Mouse (Mus musculus) liver, adult 2 months (tissue): Measurements from ENCODE around the gene Vmn2r93. TPM values are rescaled to one million over a fixed set of nuclear protein-coding genes. Genes with fewer than 3 reads are reported as not detected.

Experiments
- DNase-seq: peaks from one replicate; pipeline ENCODE4 v3.0.0-alpha.2; 2011; ENCODE audit warnings: low read depth, low spot score; ENCODE audit errors: extremely low read depth
- H3K27ac ChIP-seq: fragments of 200-500 bp; replicated peaks from 2 replicates; pipeline ENCODE4 v1.5.1; 2012; ENCODE audit warnings: low read depth, mild to moderate bottlenecking, control low read depth, inconsistent platforms, low read length; ENCODE audit not compliant: insufficient read depth
- H3K27me3 ChIP-seq: fragments of 200-500 bp; 2 replicates; pipeline ENCODE4 v1.6.1; 2012; ENCODE audit warnings: mild to moderate bottlenecking, moderate library complexity, low read length, inconsistent platforms; ENCODE audit not compliant: control insufficient read depth, insufficient read depth
- H3K36me3 ChIP-seq: fragments of 200-500 bp; 2 replicates; pipeline ENCODE4 v1.6.1; 2012; ENCODE audit warnings: low read length, inconsistent platforms; ENCODE audit not compliant: control insufficient read depth, insufficient read depth
- H3K4me1 ChIP-seq: fragments of 200-500 bp; 2 replicates; pipeline ENCODE4 v1.6.1; 2011; ENCODE audit warnings: low read length; ENCODE audit not compliant: control insufficient read depth, insufficient read depth
- H3K4me3 ChIP-seq: fragments of 200-500 bp; 2 replicates; pipeline ENCODE4 v1.5.1; 2011; ENCODE audit warnings: low read depth, mild to moderate bottlenecking, control low read depth, low read length, moderate library complexity; ENCODE audit not compliant: insufficient read depth
- H3K79me2 ChIP-seq: fragments of 200-500 bp; 2 replicates; pipeline ENCODE4 v1.6.1; 2012; ENCODE audit warnings: inconsistent platforms, mild to moderate bottlenecking, low read length, moderate library complexity; ENCODE audit not compliant: control insufficient read depth, insufficient read depth
- H3K9ac ChIP-seq: fragments of 200-500 bp; 2 replicates; pipeline ENCODE4 v1.6.1; 2012; ENCODE audit warnings: low read depth, mild to moderate bottlenecking, control low read depth, inconsistent platforms, low read length
- CTCF ChIP-seq: fragments of 200-500 bp; IDR thresholded peaks from 2 replicates; pipeline ENCODE4 v1.5.1; 2011; ENCODE audit warnings: low read depth, low read length, control low read depth
- POLR2A ChIP-seq: fragments of 200-500 bp; IDR thresholded peaks from 2 replicates; pipeline ENCODE4 v1.6.1; 2011; ENCODE audit warnings: low read length, control low read depth; ENCODE audit not compliant: insufficient read depth; ENCODE audit errors: extremely low read depth
- WGBS: fragments of 180-500 bp; shearing (Covaris S2); methylation state at CpG from one replicate; pipeline ENCODE4 v1.1.7; 2018; 5-methylcytosine and 5-hydroxymethylcytosine counted together
- polyA plus RNA-seq: library from polyadenylated mRNA; depleted of rRNA; stranded (reverse); fragments of >200 nt; gene quantifications from 2 replicates; pipeline ENCODE4 v1.2.3, GENCODE M21; 2012; rRNA removed
- total RNA-seq: library from RNA; depleted of rRNA; stranded (reverse); fragments of >200 nt; gene quantifications from 2 replicates; pipeline ENCODE4 v1.2.3, GENCODE M21; 2014; rRNA removed

The Vmn2r93 gene
- not detected in 2 replicates for total RNA-seq
- not detected in 2 replicates for polyA plus RNA-seq

GRCm38 (mm10) chr17:18297799-18298198 lies at the start of gene Vmn2r93:
Gene Vmn2r93 (plus strand): TSS chr17:18298099.
- TF ChIP-seq POLR2A (no peak), CTCF (no peak)
- WGBS: 36% methylated on average over 1 of the region's 1 CpGs
- Histone ChIP-seq H3K79me2 (no peaks in the 10 kb centered on the region), H3K4me3 (no peak within 1 kb of the TSS), H3K27me3 (no peaks in the 10 kb centered on the region), H3K27ac (no peak within 1 kb of the TSS), H3K9ac (no peak within 1 kb of the TSS), H3K36me3 (no peaks in the 10 kb centered on the region), H3K4me1 (no peaks in the 10 kb centered on the region)
- no peak for DNase-seq

- no peak for DNase-seq
- no peak for TF ChIP-seq POLR2A
- no peak for TF ChIP-seq CTCF
- Histone ChIP-seq H3K79me2 (no peaks in the 10 kb centered on the region), H3K27me3 (no peaks in the 10 kb centered on the region), H3K4me3 (no peak within 1 kb of the TSS), H3K36me3 (no peaks in the 10 kb centered on the region), H3K4me1 (no peaks in the 10 kb centered on the region), H3K27ac (no peak within 1 kb of the TSS), H3K9ac (no peak within 1 kb of the TSS)
- 53% methylated on average over 2 of the region's 2 CpGs for WGBS
Observed at GRCm38 (mm10) chr17:18277656-18278055, 20.2 kb upstream of the Vmn2r93 start, which contains the start of gene Vmn2r94. Gene Vmn2r94 (minus strand): TSS chr17:18277756.

- H3K9ac ChIP-seq: no peak overlapping the region
- H3K27ac ChIP-seq: no peak overlapping the region
- H3K36me3 ChIP-seq: no peaks in the 10 kb centered on the region
- H3K4me3 ChIP-seq: no peak overlapping the region
- H3K4me1 ChIP-seq: peaks cover 6% of the 10 kb centered on the region; the same call in 1 of the 2 replicates
- TF ChIP-seq CTCF: no peak
- TF ChIP-seq POLR2A: no peak
- no peaks in the 10 kb centered on the region for H3K79me2 ChIP-seq
- 92% methylated on average over 2 of the region's 2 CpGs for WGBS
- no peaks in the 10 kb centered on the region for H3K27me3 ChIP-seq
- DNase-seq: peak; percentile 92
Observed at GRCm38 (mm10) chr17:18323031-18323430, 25.1 kb downstream of the Vmn2r93 start.

- WGBS: 50% methylated on average over 1 of the region's 1 CpGs
Observed at GRCm38 (mm10) chr17:18360007-18360406, 62.1 kb downstream of the Vmn2r93 start.

GRCm38 (mm10) chr17:18360602-18361001 lies 62.7 kb downstream of the Vmn2r93 start:
- WGBS: 38% methylated on average over 3 of the region's 3 CpGs
- no peak for TF ChIP-seq POLR2A
- no peak for TF ChIP-seq CTCF

More at GRCm38 (mm10) chr17:18360007-18360406, 62.1 kb downstream of the Vmn2r93 start:
- H3K4me3 ChIP-seq: no peak overlapping the region
- no peaks in the 10 kb centered on the region for H3K79me2 ChIP-seq
- no peaks in the 10 kb centered on the region for H3K27me3 ChIP-seq
- TF ChIP-seq POLR2A (no peak), CTCF (no peak)
- H3K36me3 ChIP-seq: no peaks in the 10 kb centered on the region
- H3K4me1 ChIP-seq: no peaks in the 10 kb centered on the region
- DNase-seq: no peak
- no peak overlapping the region for H3K27ac ChIP-seq
- H3K9ac ChIP-seq: no peak overlapping the region

More at GRCm38 (mm10) chr17:18360602-18361001, 62.7 kb downstream of the Vmn2r93 start:
- no peak for DNase-seq
- Histone ChIP-seq H3K27ac (no peak overlapping the region), H3K79me2 (no peaks in the 10 kb centered on the region), H3K4me3 (no peak overlapping the region), H3K27me3 (no peaks in the 10 kb centered on the region), H3K4me1 (no peaks in the 10 kb centered on the region), H3K36me3 (no peaks in the 10 kb centered on the region), H3K9ac (no peak overlapping the region)

Other genes with a start within 250 kb of the Vmn2r93 start
- not detected in 2 replicates for gene Vmn2r124, start 248.7 kb upstream of the Vmn2r93 start, total RNA-seq
- gene Vmn2r124, start 248.7 kb upstream of the Vmn2r93 start, polyA plus RNA-seq: not detected in 2 replicates
- not detected in 2 replicates for gene Vmn2r91, start 213.1 kb upstream of the Vmn2r93 start, total RNA-seq
- gene Vmn2r91, start 213.1 kb upstream of the Vmn2r93 start, polyA plus RNA-seq: not detected in 2 replicates
- gene Vmn2r92, start 146.2 kb upstream of the Vmn2r93 start, total RNA-seq: not detected in 2 replicates
- gene Vmn2r92, start 146.2 kb upstream of the Vmn2r93 start, polyA plus RNA-seq: not detected in 2 replicates
- not detected in 2 replicates for gene Vmn2r94, start 20.3 kb upstream of the Vmn2r93 start, total RNA-seq
- not detected in 2 replicates for gene Vmn2r94, start 20.3 kb upstream of the Vmn2r93 start, polyA plus RNA-seq
- not detected in 2 replicates for gene Vmn2r95, start 126.0 kb downstream of the Vmn2r93 start, total RNA-seq
- gene Vmn2r95, start 126.0 kb downstream of the Vmn2r93 start, polyA plus RNA-seq: not detected in 2 replicates